Mouse (Mus musculus) erythroblast, embryonic 14.5 days (primary cell): ENCODE measurements around the gene Nrg4.

Experiments used
- GATA1 ChIP-seq: IDR thresholded peaks from 2 replicates; pipeline ENCODE4 v1.6.1; 2012; ENCODE audit warnings: low read length, inconsistent platforms, mixed read lengths
- TAL1 ChIP-seq: IDR thresholded peaks from 3 replicates; pipeline ENCODE4 v1.6.1; 2012; ENCODE audit warnings: low read length, inconsistent platforms, mixed read lengths

GRCm38 (mm10) chr9:55357164-55357563 lies 30.5 kb upstream of the Nrg4 start:
- TF ChIP-seq GATA1, result no peak
- no peak for TF ChIP-seq TAL1
